Mouse (Mus musculus) hindbrain, embryonic 15.5 days (tissue): ENCODE results near the gene Dab1. TPM values are rescaled to one million over a fixed set of nuclear protein-coding genes. Genes with fewer than 3 reads are reported as not detected.

Source experiments
- ATAC-seq: fragments of 200-750 bp; cut with Nextera tagmentation; 2 replicates; pipeline ENCODE4 v1.8.0; 2017; ENCODE audit warnings: low read depth, moderate number of reproducible peaks, moderate TSS enrichment; ENCODE audit not compliant: low FRiP score
- H3K27ac ChIP-seq: fragments of 300-500 bp; sonication (generic); replicated peaks from 2 replicates; pipeline ENCODE4 v1.5.1; 2015; ENCODE audit warnings: mild to moderate bottlenecking, inconsistent platforms
- H3K27me3 ChIP-seq: fragments of 300-500 bp; sonication (generic); 2 replicates; pipeline ENCODE4 v1.6.1; 2015; ENCODE audit warnings: control low read depth, inconsistent platforms
- H3K36me3 ChIP-seq: fragments of 300-500 bp; sonication (generic); 2 replicates; pipeline ENCODE4 v1.6.1; 2015; ENCODE audit warnings: control low read depth, inconsistent platforms
- H3K4me1 ChIP-seq: fragments of 300-500 bp; sonication (generic); replicated peaks from 2 replicates; pipeline ENCODE4 v1.6.1; 2015; ENCODE audit warnings: control low read depth, inconsistent platforms
- H3K4me2 ChIP-seq: fragments of 300-500 bp; sonication (generic); 2 replicates; pipeline ENCODE4 v1.6.1; 2015; ENCODE audit warnings: moderate library complexity, mild to moderate bottlenecking, inconsistent platforms
- H3K4me3 ChIP-seq: fragments of 300-500 bp; sonication (generic); 2 replicates; pipeline ENCODE4 v1.5.1; 2015; ENCODE audit warnings: mild to moderate bottlenecking, inconsistent platforms
- H3K9ac ChIP-seq: fragments of 300-500 bp; sonication (generic); 2 replicates; pipeline ENCODE4 v1.6.1; 2015; ENCODE audit warnings: inconsistent platforms
- H3K9me3 ChIP-seq: fragments of 300-500 bp; sonication (generic); 2 replicates; pipeline ENCODE4 v1.6.1; 2016; ENCODE audit warnings: control low read depth, inconsistent platforms
- WGBS: fragments of 180-500 bp; shearing (Covaris S2); methylation state at CpG from one replicate; pipeline ENCODE4 v1.1.7; 2015; 5-methylcytosine and 5-hydroxymethylcytosine counted together
- polyA plus RNA-seq: library from polyadenylated mRNA; unstranded; fragments of >200 nt; fragmentation: Nextera tagmentation; extraction: Ambion mirVana; gene quantifications from 2 replicates; pipeline ENCODE4 v1.2.1, GENCODE M21; 2015

The Dab1 gene
- polyA plus RNA-seq, 1 experiment from 2014 or later, result 93.7 TPM

GRCm38 (mm10) chr4:103929631-103930030 is 310.5 kb downstream of the Dab1 start:
- H3K9ac ChIP-seq, result no peak overlapping the region
- H3K27ac ChIP-seq, result no peak overlapping the region
- H3K4me2 ChIP-seq, result no peak overlapping the region
- 0 out of 2 replicates have a peak, but pooled peaks cover 3% of the 10 kb centered on the region for H3K4me1 ChIP-seq
- no peaks in the 10 kb centered on the region for H3K36me3 ChIP-seq
- H3K27me3 ChIP-seq, result no peaks in the 10 kb centered on the region
- H3K4me3 ChIP-seq, result no peak overlapping the region
- H3K9me3 ChIP-seq, result no peaks in the 10 kb centered on the region
- no peak for ATAC-seq

GRCm38 (mm10) chr4:103934364-103934763 is 315.2 kb downstream of the Dab1 start:
- H3K9ac ChIP-seq, result no peak overlapping the region
- 64% methylated on average over 3 of the region's 3 CpGs for WGBS
- no peak overlapping the region for H3K27ac ChIP-seq
- no peaks in the 10 kb centered on the region for H3K36me3 ChIP-seq
- H3K4me2 ChIP-seq, result no peak overlapping the region
- ATAC-seq, result no peak
- no peak overlapping the region for H3K4me3 ChIP-seq
- H3K9me3 ChIP-seq, result no peaks in the 10 kb centered on the region
- no peaks in the 10 kb centered on the region for H3K27me3 ChIP-seq
- 0 out of 2 replicates have a peak, but pooled peaks cover under 1% of the 10 kb centered on the region for H3K4me1 ChIP-seq

GRCm38 (mm10) chr4:103948255-103948654 is 329.1 kb downstream of the Dab1 start:
- no peak overlapping the region for H3K4me3 ChIP-seq
- H3K4me1 ChIP-seq, result 0 out of 2 replicates have a peak, but pooled peaks cover 7% of the 10 kb centered on the region
- H3K9ac ChIP-seq, result no peak overlapping the region
- H3K36me3 ChIP-seq, result no peaks in the 10 kb centered on the region
- no peak overlapping the region for H3K4me2 ChIP-seq
- H3K27ac ChIP-seq, result no peak overlapping the region
- no peaks in the 10 kb centered on the region for H3K27me3 ChIP-seq
- no peak for ATAC-seq
- 63% methylated on average over 3 of the region's 3 CpGs for WGBS
- no peaks in the 10 kb centered on the region for H3K9me3 ChIP-seq

- Histone ChIP-seq H3K9me3 (no peaks in the 10 kb centered on the region), H3K36me3 (no peaks in the 10 kb centered on the region), H3K4me3 (no peak overlapping the region), H3K27ac (no peak overlapping the region), H3K9ac (no peak overlapping the region), H3K4me2 (no peak overlapping the region), H3K27me3 (no peaks in the 10 kb centered on the region), H3K4me1 (no peaks in the 10 kb centered on the region)
- ATAC-seq, result no peak
- WGBS, result 24% methylated on average over 9 of the region's 9 CpGs
These were observed 334.6 kb downstream of the Dab1 start for GRCm38 (mm10) chr4:103953652-103954220.

GRCm38 (mm10) chr4:103961134-103962049 is 342.2 kb downstream of the Dab1 start:
- H3K27ac ChIP-seq, result no peak overlapping the region
- H3K9me3 ChIP-seq, result no peaks in the 10 kb centered on the region
- no peak overlapping the region for H3K4me3 ChIP-seq
- no peaks in the 10 kb centered on the region for H3K27me3 ChIP-seq
- H3K4me2 ChIP-seq, result no peak overlapping the region
- WGBS, result 46% methylated on average over 7 of the region's 7 CpGs
- 0 out of 2 replicates have a peak, but pooled peaks cover 5% of the 10 kb centered on the region for H3K4me1 ChIP-seq
- no peak for ATAC-seq
- H3K9ac ChIP-seq, result no peak overlapping the region
- no peaks in the 10 kb centered on the region for H3K36me3 ChIP-seq

- no peak overlapping the region for H3K27ac ChIP-seq
- no peak overlapping the region for H3K4me3 ChIP-seq
- H3K36me3 ChIP-seq, result no peaks in the 10 kb centered on the region
- no peaks in the 10 kb centered on the region for H3K9me3 ChIP-seq
- H3K4me1 ChIP-seq, result no peaks in the 10 kb centered on the region
- no peaks in the 10 kb centered on the region for H3K27me3 ChIP-seq
- H3K4me2 ChIP-seq, result no peak overlapping the region
- ATAC-seq, result no peak
- H3K9ac ChIP-seq, result no peak overlapping the region
- 47% methylated on average over 9 of the region's 9 CpGs for WGBS
These were observed 350.7 kb downstream of the Dab1 start for GRCm38 (mm10) chr4:103969906-103970305.

GRCm38 (mm10) chr4:103974536-103974935 is 355.4 kb downstream of the Dab1 start:
- H3K27me3 ChIP-seq, result no peaks in the 10 kb centered on the region
- H3K4me3 ChIP-seq, result no peak overlapping the region
- no peaks in the 10 kb centered on the region for H3K36me3 ChIP-seq
- H3K9ac ChIP-seq, result no peak overlapping the region
- no peaks in the 10 kb centered on the region for H3K9me3 ChIP-seq
- H3K27ac ChIP-seq, result no peak overlapping the region
- ATAC-seq, result no peak
- WGBS, result 82% methylated on average over 2 of the region's 2 CpGs
- no peak overlapping the region for H3K4me2 ChIP-seq
- H3K4me1 ChIP-seq, result no peaks in the 10 kb centered on the region

- Histone ChIP-seq H3K9me3 (no peaks in the 10 kb centered on the region), H3K4me3 (no peak overlapping the region), H3K4me2 (no peak overlapping the region), H3K27ac (no peak overlapping the region), H3K27me3 (no peaks in the 10 kb centered on the region), H3K36me3 (no peaks in the 10 kb centered on the region), H3K9ac (no peak overlapping the region), H3K4me1 (no peaks in the 10 kb centered on the region)
- WGBS, result 47% methylated on average over 2 of the region's 2 CpGs
- ATAC-seq, result no peak
These were observed 355.8 kb downstream of the Dab1 start for GRCm38 (mm10) chr4:103974946-103975345.

- peaks cover 10% of the 10 kb centered on the region for H3K4me1 ChIP-seq
- 41% methylated on average over 3 of the region's 3 CpGs for WGBS
- ATAC-seq, result no peak
- H3K27me3 ChIP-seq, result no peaks in the 10 kb centered on the region
- H3K9ac ChIP-seq, result no peak overlapping the region
- no peaks in the 10 kb centered on the region for H3K9me3 ChIP-seq
- no peaks in the 10 kb centered on the region for H3K36me3 ChIP-seq
- no peak overlapping the region for H3K4me3 ChIP-seq
- no peak overlapping the region for H3K4me2 ChIP-seq
- H3K27ac ChIP-seq, result no peak overlapping the region
These were observed 374.7 kb downstream of the Dab1 start for GRCm38 (mm10) chr4:103993884-103994283.

- no peak for ATAC-seq
- Histone ChIP-seq H3K9ac (no peak overlapping the region), H3K4me1 (peaks cover 10% of the 10 kb centered on the region), H3K27ac (no peak overlapping the region), H3K9me3 (no peaks in the 10 kb centered on the region), H3K4me3 (no peak overlapping the region), H3K4me2 (no peak overlapping the region), H3K27me3 (no peaks in the 10 kb centered on the region), H3K36me3 (no peaks in the 10 kb centered on the region)
- 47% methylated on average over 1 of the region's 1 CpGs for WGBS
These were observed 375.2 kb downstream of the Dab1 start for GRCm38 (mm10) chr4:103994406-103994805.

- ATAC-seq, result no peak
These were observed 389.2 kb downstream of the Dab1 start for GRCm38 (mm10) chr4:104008406-104008805.

GRCm38 (mm10) chr4:104011683-104012082 is 392.5 kb downstream of the Dab1 start:
- H3K4me1 ChIP-seq, result peaks cover 26% of the 10 kb centered on the region
- no peak overlapping the region for H3K4me2 ChIP-seq
- no peaks in the 10 kb centered on the region for H3K9me3 ChIP-seq
- no peak overlapping the region for H3K9ac ChIP-seq
- H3K4me3 ChIP-seq, result no peak overlapping the region
- 56% methylated on average over 4 of the region's 4 CpGs for WGBS
- no peak for ATAC-seq
- no peaks in the 10 kb centered on the region for H3K36me3 ChIP-seq
- H3K27me3 ChIP-seq, result no peaks in the 10 kb centered on the region
- 0 out of 2 replicates have a peak overlapping the region, but pooled peaks have one; percentile 5 for H3K27ac ChIP-seq

More at GRCm38 (mm10) chr4:104008406-104008805, 389.2 kb downstream of the Dab1 start:
- Histone ChIP-seq H3K4me3 (no peak overlapping the region), H3K36me3 (no peaks in the 10 kb centered on the region), H3K27ac (no peak overlapping the region), H3K9ac (no peak overlapping the region), H3K9me3 (no peaks in the 10 kb centered on the region), H3K4me1 (peaks cover 26% of the 10 kb centered on the region), H3K4me2 (no peak overlapping the region), H3K27me3 (no peaks in the 10 kb centered on the region)
- WGBS, result 45% methylated on average over 5 of the region's 5 CpGs
